Mouse (Mus musculus): ENCODE data around the gene Adora2a.
"Not testable (repeated sequence)": the region's sequence is repeated elsewhere in the genome, so short reads cannot be mapped to it uniquely, and the experiment has no call there.

The Adora2a gene

GRCm38 (mm10) chr10:75352541-75352940 is 35.9 kb downstream of the Adora2a start:
- no peak for DNase-seq

- DNase-seq = not testable (repeated sequence)
Observed at GRCm38 (mm10) chr10:75353838-75354241, 37.2 kb downstream of the Adora2a start.

- no peak for DNase-seq
Observed at GRCm38 (mm10) chr10:75355341-75355740, 38.7 kb downstream of the Adora2a start.

GRCm38 (mm10) chr10:75364214-75364690 is 47.6 kb downstream of the Adora2a start:
- peak; percentile 19 for DNase-seq

- no peak for DNase-seq
Observed at GRCm38 (mm10) chr10:75364796-75365195, 48.1 kb downstream of the Adora2a start.

GRCm38 (mm10) chr10:75365231-75365633 is 48.6 kb downstream of the Adora2a start:
- no peak for DNase-seq

- DNase-seq = peak; percentile 14
Observed at GRCm38 (mm10) chr10:75373655-75374351, 57.1 kb downstream of the Adora2a start.

- DNase-seq = no peak
Observed at GRCm38 (mm10) chr10:75378688-75379087, 62.0 kb downstream of the Adora2a start.

All from right cerebral cortex, postnatal 14 days (tissue).